Mouse (Mus musculus) cerebellum, postnatal 14 days (tissue): Measurements from ENCODE around the gene Cd34.

ENCODE experiments used
- DNase-seq, 2 experiments: peaks; one replicate each; pipeline ENCODE4 v3.0.0; 2021; ENCODE audit warnings: mixed read lengths in 2 of 2

Cd34 gene

DNA sequence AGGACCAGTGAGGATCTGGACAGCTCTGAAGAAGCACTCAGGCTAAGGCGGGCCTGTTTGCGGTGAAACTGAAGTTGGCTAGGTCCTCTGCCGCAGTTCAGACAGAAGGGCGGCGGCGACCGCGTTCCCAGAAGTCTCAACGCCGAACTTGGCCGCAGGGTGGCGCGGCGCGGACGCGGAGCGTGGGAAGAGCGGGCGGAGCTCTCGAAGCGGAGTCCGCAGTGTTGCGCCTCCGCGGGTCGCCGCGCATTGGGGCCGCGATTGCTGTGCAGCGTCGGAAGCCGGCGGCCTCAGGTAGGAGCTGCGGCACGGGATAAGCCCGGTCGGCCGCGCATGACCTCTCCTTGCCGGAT lies 37.5 kb downstream of the Cd34 start:
- DNase-seq, result peak; percentile 95 to 97

DNA sequence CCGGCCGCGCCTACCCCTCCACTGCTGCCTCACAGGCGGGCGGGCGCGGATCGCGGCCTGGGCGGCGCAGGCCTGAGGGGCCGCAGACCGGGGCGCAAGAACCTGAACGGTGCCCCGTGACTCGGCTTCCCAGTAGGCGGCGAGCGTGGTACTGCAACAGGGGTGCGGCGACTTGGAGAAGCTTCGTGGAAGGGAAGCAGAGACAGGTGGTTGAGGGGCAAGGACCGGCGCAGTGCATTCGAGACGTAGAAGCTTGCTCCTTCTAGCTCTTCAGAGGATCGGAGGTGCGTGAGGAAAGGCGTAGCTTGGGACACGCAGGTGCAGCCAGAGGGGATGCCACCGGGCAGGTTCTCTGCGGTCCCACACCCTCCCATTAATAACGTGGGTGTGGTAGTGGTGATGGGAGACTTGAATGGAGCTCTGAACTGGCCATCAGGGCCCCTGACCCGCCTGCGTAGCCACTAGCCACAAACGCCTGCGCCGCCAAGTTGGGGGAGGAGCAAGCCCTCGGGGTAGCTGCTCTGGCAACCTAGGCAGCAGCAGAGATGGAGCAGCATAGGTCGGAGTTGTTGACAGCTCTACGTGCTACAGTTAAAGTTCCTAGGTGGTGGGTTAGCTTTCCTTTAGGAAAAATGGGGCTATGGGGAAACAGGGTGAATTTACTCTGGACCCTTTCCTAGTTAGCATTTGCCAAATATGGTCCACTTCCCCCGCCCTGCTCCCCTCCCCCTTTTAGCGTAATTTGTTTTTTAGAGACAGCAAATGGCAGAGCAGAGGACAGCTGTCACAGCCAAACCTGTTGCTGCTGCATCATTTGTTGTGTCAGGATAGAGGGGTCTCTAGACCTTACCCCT lies 38.1 kb downstream of the Cd34 start:
- DNase-seq, result peak; percentile 79 to 82

DNA sequence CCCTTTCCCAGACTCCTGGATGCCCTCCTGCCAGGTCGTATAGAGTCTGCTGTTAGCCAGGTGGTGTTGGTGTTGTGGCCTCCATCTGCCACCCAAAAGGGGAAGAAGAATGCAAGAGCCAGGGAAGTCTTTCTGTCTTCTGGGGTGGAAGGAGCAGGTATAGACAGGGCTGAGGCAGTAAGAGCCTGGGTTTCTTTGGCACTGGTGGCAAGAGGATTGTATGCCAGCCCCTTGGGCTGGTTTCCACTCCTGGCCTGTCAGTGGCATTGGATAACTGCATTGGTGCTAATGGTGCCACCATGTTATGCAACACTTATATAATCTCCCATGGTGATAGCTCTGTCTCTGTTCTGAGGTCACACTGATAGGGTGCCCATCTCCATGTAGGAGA lies 38.7 kb downstream of the Cd34 start:
- DNase-seq, result peak; percentile 33 to 61

DNA sequence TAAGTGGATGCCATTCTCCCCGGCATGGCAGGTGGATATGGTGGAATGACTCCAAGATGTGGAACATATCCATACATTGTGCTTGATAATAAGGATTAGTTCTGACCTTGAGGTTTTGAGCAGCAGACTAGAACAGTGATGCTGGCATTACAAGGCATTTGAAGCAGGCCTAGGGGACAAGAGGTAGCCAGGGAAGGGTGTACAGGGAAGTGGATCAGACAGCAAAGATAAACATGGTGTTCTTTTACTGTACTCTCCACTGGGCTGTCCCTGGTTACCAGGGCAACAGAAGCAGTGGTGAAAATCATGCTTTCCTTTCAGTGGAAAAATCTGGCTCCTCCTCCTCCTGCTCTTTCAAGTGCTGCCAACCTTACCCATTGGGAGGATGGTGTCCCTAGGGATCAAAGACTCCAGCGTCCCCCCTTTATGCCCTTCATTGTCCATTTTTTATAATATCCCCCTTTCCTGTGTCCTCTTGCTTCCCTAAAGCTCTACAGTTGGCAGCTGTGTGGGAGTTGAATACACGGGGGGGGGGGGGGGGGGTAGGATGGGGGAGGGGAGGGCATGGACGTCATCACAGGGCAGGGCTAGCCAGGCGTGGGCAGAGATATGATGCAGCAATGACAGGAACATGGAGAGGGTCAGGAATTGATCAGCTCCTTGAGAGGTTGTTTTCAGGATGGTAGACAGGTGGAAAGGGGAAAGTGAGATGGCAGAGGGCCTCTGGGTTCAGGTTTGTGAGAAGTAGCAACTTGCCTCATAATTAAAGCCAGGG lies 39.5 kb downstream of the Cd34 start:
- DNase-seq, result peak; percentile 10 to 23

DNA sequence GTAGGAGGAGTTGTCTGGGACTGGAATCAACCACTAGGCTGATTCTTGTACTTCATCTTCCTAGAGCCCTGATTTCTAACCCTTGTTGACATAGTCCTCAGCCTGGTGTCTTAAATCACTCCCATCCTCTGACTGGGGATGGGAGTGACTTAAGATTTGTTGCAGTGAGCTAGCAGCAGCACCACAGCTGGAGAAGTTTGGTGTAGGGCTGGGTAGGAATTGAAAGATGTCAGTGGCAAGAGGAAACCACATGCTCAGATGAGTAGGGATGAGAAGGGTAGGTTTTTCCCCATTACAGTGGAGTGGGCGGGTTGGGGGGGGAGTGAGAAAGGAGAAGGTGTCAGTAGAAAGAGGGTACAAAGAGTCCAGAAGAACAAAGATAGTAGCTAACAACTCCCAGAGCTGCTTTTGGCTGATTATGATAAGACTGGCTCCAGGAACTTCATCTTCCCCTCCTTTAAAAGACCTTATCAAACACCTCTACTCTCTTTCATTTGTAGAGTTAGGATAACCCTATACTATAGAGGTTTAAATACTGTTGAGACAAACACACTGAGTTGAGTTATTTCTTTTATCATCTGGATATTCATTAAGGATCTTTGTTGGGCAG lies 42.3 kb downstream of the Cd34 start:
- DNase-seq, result no peak

DNA sequence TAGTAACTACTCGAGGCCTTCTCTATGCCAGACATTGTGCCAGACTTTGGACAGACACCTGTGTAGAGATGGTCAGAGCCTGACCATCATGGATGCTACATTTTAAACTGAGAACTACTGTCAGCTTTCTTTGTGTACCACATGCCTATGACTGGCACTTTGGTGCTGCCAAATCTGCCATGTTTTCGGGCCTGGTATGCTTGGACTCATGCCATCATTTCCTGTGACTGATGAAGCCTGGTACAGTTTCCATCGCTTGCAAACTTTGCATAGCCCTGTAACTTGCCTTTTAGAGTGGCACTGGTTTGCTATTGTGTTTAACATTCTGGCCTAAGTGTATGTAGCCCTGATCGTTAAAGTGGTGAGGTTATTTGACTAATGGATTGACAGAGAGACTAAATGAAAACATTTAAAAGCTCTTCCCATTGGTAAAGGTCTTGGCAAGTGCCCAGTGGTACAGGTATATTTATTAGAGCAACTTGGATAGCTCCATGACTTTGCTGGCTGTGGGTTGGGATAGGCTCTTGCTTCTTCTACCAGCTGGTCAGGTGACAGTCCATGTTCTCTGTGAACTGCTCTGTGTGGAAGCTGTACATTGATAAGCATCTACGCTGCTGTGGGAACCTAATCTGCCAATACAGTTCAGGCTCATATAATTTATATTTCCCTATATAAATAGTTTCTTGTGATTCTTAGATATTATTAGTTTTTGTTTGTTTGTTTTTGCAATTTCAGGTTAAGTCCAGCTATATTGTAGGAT lies 44.5 kb downstream of the Cd34 start:
- peak in 1 of 2 experiments; percentile 26 for DNase-seq

DNA sequence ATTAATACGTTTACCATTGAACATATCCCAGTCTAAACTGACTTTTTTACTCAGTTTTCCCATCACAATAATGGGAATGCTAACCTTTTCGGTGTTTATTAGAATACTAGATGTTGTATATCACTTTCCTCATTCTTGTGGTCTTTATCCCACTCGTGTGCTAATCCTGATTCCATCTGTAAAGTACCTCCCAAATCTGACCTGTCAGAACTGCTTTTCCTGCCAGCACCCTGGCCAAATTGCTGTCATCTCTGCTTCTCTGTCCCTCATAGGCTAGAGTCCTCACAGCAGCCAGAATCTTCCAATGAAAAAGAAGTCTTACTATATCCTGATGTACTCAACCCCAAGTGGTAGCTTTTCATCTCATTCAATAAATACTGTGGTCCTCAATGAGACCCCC lies 46.3 kb downstream of the Cd34 start:
- DNase-seq, result no peak

DNA sequence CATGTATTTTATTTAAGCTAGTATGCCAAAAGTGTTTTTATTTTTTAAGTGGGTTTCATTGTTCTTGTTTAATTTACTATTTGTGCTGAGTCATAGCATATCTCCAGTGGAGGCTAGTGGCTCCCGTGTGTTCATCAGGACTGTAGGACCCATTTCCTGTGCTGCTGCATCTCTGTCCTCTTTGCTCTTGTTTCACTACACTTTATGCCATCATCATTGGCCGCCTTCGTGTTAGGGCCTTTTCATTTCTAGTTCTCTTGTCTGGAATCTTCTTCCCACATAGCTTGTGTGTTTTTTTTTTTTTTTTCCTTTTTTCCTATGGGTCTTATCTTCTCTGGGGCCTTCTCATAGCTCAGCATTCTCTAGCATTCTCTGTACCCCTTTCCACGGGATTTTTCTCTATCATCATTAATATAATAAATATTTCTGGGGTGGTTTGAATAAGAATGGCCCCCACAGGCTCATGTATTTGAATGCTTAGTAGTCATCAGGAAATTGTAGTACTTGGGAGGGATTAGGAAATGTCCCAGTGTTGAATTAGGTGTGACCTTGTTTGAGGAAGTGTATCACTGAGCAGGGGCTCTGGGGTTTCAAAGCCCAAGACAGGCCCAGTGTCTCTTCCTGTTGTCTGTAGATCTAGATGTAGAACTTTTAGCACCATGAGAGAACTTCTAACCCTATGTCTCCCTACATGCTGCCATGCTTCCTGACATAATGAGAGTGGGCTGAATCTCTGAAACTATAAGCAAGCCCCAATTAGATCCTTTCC lies 47.0 kb downstream of the Cd34 start:
- no peak for DNase-seq

DNA sequence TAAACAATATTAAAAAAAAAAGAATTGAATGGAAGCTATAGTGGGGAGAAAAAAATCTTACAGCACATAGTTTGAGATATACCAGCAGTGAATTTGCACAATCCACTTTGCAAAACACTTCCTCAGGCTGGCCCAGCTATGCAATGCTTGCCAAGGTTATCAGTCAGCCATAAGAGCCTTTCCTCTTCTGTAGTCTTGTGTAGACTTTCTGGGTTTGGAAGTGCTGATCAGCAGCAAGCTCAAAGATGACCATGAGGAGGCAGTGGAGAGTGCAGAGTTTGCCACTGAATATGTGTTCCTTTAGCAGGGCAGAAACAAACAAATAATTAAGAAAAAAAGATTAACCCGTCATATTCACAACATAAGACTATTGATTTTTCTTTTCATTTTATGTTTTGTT lies 50.4 kb downstream of the Cd34 start:
- no peak for DNase-seq

DNA sequence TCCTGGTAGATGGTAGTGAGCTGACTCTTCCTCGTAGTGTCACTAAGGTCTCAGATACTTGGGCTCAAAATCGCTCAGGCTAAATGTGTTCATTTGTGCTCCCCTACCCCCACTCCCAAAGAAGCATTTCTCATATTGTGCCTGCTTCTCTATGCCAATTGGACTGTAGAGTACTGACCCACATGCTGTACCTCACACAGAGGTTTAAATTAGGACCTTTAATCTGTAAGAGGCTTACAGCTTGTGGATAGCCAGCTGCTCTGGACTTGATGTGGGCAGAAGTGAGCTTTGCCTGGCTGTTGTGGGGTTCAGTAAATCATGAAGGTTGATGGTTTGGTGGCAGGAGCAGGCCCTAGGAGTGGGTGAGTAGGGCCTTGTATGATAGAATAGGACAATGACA lies 52.4 kb downstream of the Cd34 start:
- no peak for DNase-seq

DNA sequence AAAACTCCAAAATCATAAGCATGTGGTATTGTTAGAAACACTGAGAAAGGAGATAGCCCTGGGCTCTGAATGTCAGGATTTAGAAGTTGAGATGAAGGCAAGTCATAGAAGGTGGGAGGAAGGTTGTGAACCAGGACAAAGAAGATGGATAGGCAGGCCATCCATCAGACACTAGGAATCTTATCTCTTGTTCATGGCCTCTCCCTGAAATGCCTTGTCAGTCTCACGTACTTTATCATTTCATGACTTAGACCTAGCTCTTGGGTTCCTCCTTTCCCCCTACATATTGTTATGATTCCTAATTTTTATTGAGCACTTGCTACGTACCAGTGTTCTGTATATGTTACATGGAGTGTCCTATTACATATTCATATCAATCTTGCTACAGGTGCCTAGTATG lies 53.0 kb downstream of the Cd34 start:
- DNase-seq, result no peak

DNA sequence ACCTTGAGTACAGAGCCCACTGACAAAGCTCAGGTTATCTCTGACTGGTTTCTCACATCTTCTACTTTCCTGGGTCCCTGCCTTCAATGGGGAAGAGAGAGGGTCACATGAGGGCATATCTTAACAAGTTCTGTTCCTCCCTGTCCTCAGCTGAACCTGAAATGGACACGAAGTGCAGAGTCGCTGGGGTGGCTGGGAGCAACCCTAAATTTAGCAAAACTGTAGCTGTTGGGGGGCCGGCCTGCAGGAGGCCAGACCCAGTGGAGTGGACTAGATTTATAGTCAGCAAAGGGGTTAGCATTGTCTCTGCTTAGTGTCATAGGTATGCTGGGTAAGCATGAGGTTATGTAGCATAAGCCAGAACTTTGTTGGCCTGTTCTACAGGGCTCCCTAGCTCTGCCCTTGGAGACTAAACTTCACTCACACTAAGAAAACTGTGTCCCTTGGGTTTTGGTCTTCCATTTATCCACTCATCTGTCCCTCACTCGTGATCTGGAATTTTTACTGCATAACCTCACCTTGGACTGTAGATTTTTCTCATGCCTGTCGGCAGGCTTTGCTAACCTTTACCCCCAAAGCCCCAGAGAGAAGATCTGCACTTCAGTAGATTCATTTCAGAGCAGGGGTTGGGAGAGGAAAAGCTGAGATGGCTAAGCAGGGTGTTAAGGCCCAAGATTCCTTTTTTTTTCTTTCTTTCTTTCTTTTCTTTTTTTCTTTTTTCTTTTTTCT lies 54.1 kb downstream of the Cd34 start:
- DNase-seq, result no peak

DNA sequence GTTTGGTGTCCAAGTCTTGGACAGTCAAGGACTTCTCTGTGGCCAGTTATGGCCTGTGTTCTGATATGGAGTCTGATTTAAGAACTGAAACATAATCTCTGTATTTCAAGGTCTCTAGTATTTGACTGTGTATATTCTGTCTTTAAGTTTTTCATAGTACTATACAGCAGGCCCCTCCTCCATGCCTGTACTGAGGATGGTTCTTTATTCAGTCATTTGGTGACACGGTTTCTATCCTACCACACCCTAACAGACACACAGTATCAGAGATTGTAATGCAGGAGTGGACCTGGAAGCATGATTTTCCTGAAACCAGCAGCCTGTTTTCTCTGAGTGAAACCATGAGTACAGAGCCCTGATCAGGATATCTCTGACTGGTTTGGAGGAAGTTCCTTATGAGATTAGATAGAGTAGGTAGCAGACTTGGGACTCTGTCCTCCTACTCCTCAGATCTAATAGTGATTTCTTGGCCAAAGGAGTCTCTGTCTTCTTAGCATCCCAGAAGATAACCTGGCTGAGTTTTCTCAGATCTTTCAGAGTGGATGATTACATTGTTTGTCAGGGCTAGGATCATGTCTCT lies 54.9 kb downstream of the Cd34 start:
- no peak for DNase-seq

DNA sequence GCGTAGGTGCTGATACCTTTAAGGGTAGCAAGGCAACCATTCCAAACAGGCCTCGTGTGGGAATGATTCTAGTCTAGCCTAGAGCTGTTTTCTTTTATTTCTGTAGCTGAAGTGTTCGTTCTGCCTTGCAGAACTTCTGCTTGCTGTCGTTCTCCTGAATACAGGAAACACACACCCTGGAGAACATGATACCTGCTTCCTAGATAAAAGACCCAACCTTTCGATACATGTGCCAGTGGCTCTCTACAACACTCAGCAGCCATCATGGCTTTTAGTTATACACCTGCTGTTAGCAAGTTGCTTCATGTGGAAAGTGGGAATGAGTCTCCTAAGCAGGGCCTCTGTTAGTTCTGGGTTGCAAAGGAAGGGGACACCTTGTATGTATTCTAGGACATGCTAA lies 55.6 kb downstream of the Cd34 start:
- DNase-seq, result no peak

DNA sequence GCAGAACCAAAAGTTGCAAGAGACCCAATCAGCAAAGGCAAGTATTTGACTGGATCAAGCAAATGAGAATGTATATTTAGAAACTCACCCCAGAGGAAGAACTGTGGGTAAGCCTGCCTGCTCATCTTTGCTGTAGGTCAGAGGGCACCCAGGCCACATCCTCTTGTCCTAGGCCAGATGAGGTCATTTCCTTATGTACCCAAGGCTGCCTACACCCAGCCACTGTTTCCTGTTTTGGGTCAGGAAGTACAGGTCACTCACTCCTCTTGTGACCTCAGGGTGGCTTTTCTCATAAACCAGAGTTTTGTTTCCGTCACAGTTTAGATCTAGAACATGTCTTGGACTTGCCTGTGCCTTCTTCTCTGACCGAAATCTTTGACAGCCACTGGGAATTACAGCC lies 56.6 kb downstream of the Cd34 start:
- no peak for DNase-seq

DNA sequence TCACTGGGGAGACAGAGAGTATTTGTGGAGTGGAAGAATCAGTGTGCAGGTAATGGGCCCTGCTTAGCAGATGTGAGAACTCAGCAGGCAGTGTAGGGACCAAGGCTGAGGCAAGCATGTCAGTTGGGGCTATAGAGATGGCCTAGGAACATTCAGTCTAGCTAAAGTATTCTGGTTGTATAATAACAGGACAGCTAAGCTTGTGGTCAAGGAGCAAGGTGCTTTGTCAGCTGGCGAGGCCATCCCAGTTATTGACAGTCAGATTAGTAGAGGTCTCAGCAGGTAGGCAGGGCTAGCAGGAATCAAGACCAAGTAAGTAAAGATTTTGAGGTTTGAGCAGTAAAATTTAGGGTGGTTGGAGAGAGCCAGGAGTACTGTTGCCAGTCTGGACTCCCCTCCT lies 59.8 kb downstream of the Cd34 start:
- no peak for DNase-seq

DNA sequence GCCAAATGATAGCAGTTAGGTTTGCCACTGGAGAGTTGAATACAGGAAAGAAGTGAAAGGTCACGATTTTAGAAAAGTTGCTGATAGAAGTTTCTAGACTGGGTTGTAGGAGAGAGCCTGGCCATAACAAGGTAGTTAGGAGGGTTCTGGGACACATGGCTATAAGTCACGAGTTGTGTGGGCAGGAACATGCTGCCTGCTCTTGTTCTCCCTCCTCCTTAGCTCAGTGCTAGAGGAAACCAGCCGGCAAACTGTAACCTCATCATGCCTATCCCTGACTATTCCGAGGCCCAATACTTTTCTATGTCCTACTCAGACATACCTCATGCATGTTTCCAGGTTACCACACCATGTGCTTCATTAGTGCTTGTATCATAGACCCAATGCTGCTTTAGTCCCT lies 64.7 kb downstream of the Cd34 start:
- DNase-seq, result no peak

DNA sequence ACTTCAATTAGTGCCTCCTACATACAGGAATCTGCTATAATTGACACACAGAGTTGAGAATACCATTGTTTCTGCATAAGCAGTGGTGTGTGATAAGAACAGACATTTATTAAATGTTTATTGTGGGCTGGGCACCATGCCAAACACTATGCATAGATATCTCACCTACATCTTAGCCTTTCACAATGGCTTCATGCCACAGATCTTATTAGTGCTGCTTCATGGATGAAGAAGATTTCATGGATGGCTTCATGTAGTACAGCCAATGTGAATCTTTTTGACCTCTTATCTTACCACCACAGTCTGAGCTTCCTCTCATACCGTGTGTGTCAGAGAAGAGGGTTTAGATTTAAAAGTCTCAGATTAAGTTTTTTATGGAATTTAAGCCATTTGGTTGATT lies 65.6 kb downstream of the Cd34 start:
- DNase-seq, result no peak

DNA sequence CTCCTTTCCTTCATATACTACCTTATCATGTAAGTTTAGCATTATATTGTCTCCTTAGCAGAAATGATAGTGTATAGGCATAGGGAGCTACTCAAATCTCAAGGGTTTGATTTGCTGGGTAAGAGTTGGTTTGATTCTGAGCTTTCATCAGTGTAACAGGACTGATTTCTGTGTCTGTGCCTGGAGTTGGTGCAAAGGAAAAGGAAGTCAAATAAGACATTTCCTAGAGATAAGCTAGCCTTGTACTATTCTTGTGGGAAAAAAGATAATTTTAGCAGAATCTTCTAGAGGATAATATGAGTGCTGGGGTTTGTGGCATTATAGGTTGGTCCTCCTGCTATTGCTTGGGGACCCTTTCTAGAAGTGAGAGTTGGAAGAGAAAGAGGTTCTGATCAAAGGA lies 67.6 kb downstream of the Cd34 start:
- DNase-seq, result no peak
